Mouse (Mus musculus): ENCODE measurements around the gene Sh3d19.
A peak's percentile ranks its signal among the peaks of the same experiment; 100 is the strongest.
"Not testable (repeated sequence)": the region's sequence is repeated elsewhere in the genome, so short reads cannot be mapped to it uniquely, and the experiment has no call there.

Sh3d19 gene

GRCm38 (mm10) chr3:85980036-85980435 lies 9.1 kb downstream of the Sh3d19 start:
- DNase-seq (ENCODE audit: low spot score in 2 of 2): no peak

- not testable (repeated sequence) for DNase-seq (ENCODE audit: low spot score in 2 of 2)
Measured at GRCm38 (mm10) chr3:85981761-85982160, 10.9 kb downstream of the Sh3d19 start.

- no peak for DNase-seq (ENCODE audit: low spot score in 2 of 2)
Measured at GRCm38 (mm10) chr3:85984537-85984936, 13.6 kb downstream of the Sh3d19 start.

GRCm38 (mm10) chr3:85987225-85987624 lies 16.3 kb downstream of the Sh3d19 start:
- DNase-seq (ENCODE audit: low spot score in 2 of 2): no peak

- DNase-seq (ENCODE audit: low spot score in 2 of 2): no peak
Measured at GRCm38 (mm10) chr3:85991140-85991801, 20.4 kb downstream of the Sh3d19 start.

- no peak for DNase-seq (ENCODE audit: low spot score in 2 of 2)
Measured at GRCm38 (mm10) chr3:85991802-85992156, 20.9 kb downstream of the Sh3d19 start.

GRCm38 (mm10) chr3:85993744-85994143 lies 22.8 kb downstream of the Sh3d19 start:
- no peak for DNase-seq (ENCODE audit: low spot score in 2 of 2)

GRCm38 (mm10) chr3:85994645-85995044 lies 23.7 kb downstream of the Sh3d19 start:
- DNase-seq (ENCODE audit: low spot score in 2 of 2): no peak

GRCm38 (mm10) chr3:86001271-86001670 lies 30.4 kb downstream of the Sh3d19 start:
- DNase-seq (ENCODE audit: low spot score in 2 of 2): no peak

- no peak for DNase-seq (ENCODE audit: low spot score in 2 of 2)
Measured at GRCm38 (mm10) chr3:86002423-86002822, 31.5 kb downstream of the Sh3d19 start, which contains the start of gene Prss48. Prss48 (minus strand) TSS chr3:86002491.

- DNase-seq (ENCODE audit: low spot score in 2 of 2): no peak
Measured at GRCm38 (mm10) chr3:86002940-86003339, 32.0 kb downstream of the Sh3d19 start.

GRCm38 (mm10) chr3:86004751-86005150 lies 33.8 kb downstream of the Sh3d19 start:
- DNase-seq (ENCODE audit: low spot score in 2 of 2): no peak

GRCm38 (mm10) chr3:86010618-86011017 lies 39.7 kb downstream of the Sh3d19 start:
- DNase-seq (ENCODE audit: low spot score in 2 of 2): no peak

GRCm38 (mm10) chr3:86011373-86011772 lies 40.5 kb downstream of the Sh3d19 start:
- DNase-seq (ENCODE audit: low spot score in 2 of 2): no peak

GRCm38 (mm10) chr3:86011833-86012232 lies 40.9 kb downstream of the Sh3d19 start:
- DNase-seq (ENCODE audit: low spot score in 2 of 2): no peak

GRCm38 (mm10) chr3:86013837-86014236 lies 42.9 kb downstream of the Sh3d19 start:
- DNase-seq (ENCODE audit: low spot score in 2 of 2): no peak

- no peak for DNase-seq (ENCODE audit: low spot score in 2 of 2)
Measured at GRCm38 (mm10) chr3:86016965-86017364, 46.1 kb downstream of the Sh3d19 start.

- DNase-seq (ENCODE audit: low spot score in 2 of 2): peak; percentile 14 to 22
Measured at GRCm38 (mm10) chr3:86017484-86017883, 46.6 kb downstream of the Sh3d19 start.

GRCm38 (mm10) chr3:86020921-86021650 lies 50.2 kb downstream of the Sh3d19 start:
- no peak for DNase-seq (ENCODE audit: low spot score in 2 of 2)

GRCm38 (mm10) chr3:86021651-86022050 lies 50.7 kb downstream of the Sh3d19 start:
- no peak for DNase-seq (ENCODE audit: low spot score in 2 of 2)

- no peak for DNase-seq (ENCODE audit: low spot score in 2 of 2)
Measured at GRCm38 (mm10) chr3:86024065-86024795, 53.3 kb downstream of the Sh3d19 start.

- DNase-seq (ENCODE audit: low spot score in 2 of 2): no peak
Measured at GRCm38 (mm10) chr3:86025341-86026137, 54.6 kb downstream of the Sh3d19 start.

Data from right cerebral cortex, postnatal 36 days (tissue).